ENCODE assay signal across 8 mouse cellular contexts in the genomic region with DNA sequence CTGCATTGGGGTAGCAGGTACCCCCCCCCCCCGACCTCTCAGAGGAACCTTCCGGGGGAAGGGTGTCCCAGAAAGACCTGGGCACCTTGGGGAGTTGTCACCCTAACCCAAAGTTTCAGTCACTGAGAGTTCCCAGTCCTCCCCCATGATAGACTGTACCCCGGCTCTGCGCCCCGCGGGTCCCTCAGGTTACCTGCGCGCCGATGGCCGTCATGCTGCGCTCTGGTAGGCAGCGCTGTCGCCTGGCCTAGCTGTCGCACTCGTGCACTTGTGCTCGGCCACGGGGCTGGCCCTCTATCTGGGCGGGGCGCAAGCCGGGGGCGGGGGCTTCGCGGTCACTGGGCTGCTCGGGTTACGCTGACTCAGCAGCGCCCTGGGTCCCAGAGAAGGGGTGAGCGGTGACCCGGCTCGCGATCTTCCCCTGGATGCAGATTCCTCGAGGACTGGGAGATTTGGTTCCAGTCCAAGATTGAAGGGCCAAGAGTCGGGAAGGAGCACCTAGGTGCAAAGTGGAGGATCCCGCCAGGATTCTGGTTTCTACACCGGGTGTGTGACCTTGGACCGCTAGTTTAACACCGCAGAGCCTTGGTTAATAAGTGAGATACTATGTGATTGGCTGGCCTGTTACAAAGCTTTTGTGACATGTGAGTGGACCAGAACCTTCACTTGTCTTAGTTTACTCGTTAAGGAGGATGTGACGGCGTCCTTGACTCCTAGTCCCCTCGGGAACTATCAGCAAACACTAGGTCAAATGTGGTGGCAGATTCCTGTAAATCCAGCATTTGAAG. TPM values are rescaled to one million over a fixed set of nuclear protein-coding genes. Genes with fewer than 3 reads are reported as not detected.
DNase-seq lines count a peak whose midpoint lies in the region; ATAC-seq lines count a peak whose summit lies in the region.

TSS of gene Tmem37 (minus strand) at position 556 of the 788 bp plus-strand sequence.

- H3K27me3 ChIP-seq in hindbrain, embryonic 16.5 days (replicated peaks; ENCODE audit: control insufficient read depth, insufficient read depth, low read length) = peaks cover 16% of the 10 kb centered on the region
- no peaks in the 10 kb centered on the region; the same call in 1 of the 2 replicates for H3K27me3 ChIP-seq in liver, embryonic 11.5 days (replicated peaks; ENCODE audit: control insufficient read depth, insufficient read depth, low read length)

- H3K9ac ChIP-seq in hindbrain, embryonic 16.5 days (ENCODE audit: low read depth, low read length) = peak within 1 kb of the TSS; percentile 47
- H3K9ac ChIP-seq in liver, embryonic 11.5 days (ENCODE audit: low read depth, low read length) = peak within 1 kb of the TSS; percentile 30

- H3K4me2 ChIP-seq in hindbrain, embryonic 16.5 days (ENCODE audit: low read length) = peak within 1 kb of the TSS; percentile 80
- peak within 1 kb of the TSS; percentile 70 for H3K4me2 ChIP-seq in liver, embryonic 11.5 days

- H3K9me3 ChIP-seq in hindbrain, embryonic 16.5 days (ENCODE audit: control insufficient read depth, low read length) = no peaks in the 10 kb centered on the region
- no peaks in the 10 kb centered on the region for H3K9me3 ChIP-seq in liver, embryonic 11.5 days (ENCODE audit: control insufficient read depth, low read length)

- peak; percentile 39 for DNase-seq in thymus, postnatal 4 days
- no peak for DNase-seq in thymus, postnatal 14 days
- peak; percentile 47 to 68 for DNase-seq in cerebellum, postnatal 10 days
- peak; percentile 69 for DNase-seq in gastrocnemius, postnatal 10 days
- peak; percentile 81 for DNase-seq in liver, embryonic 11.5 days (ENCODE audit: low spot score)
- DNase-seq in monocyte, adult 2 months (ENCODE audit: low read depth in 1 of 2, low spot score in 2 of 2) = peak; percentile 24 to 34
- DNase-seq in urinary bladder, postnatal 14 days (ENCODE audit: low spot score) = peak; percentile 74

- H3K27ac ChIP-seq in hindbrain, embryonic 16.5 days (ENCODE audit: low read depth, low read length) = no peak within 1 kb of the TSS
- H3K27ac ChIP-seq in liver, embryonic 11.5 days (ENCODE audit: low read depth, low read length) = 0 out of 2 replicates have a peak within 1 kb of the TSS, but pooled peaks have one; percentile 21

- peaks cover 7% of the 10 kb centered on the region for H3K4me1 ChIP-seq in hindbrain, embryonic 16.5 days (ENCODE audit: control insufficient read depth, insufficient read depth, low read depth, low read length)
- H3K4me1 ChIP-seq in liver, embryonic 11.5 days (replicated peaks; ENCODE audit: control insufficient read depth, insufficient read depth, low read length) = peaks cover 10% of the 10 kb centered on the region

- WGBS in hindbrain, embryonic 16.5 days = 4% methylated on average over 40 of the region's 40 CpGs
- WGBS in liver, embryonic 11.5 days = 2% methylated on average over 40 of the region's 40 CpGs

- H3K4me3 ChIP-seq in hindbrain, embryonic 16.5 days (ENCODE audit: low read length) = peak within 1 kb of the TSS; percentile 40
- H3K4me3 ChIP-seq in liver, embryonic 11.5 days (ENCODE audit: low read depth, low read length) = peak within 1 kb of the TSS; percentile 39

- no peaks in the 10 kb centered on the region for H3K36me3 ChIP-seq in hindbrain, embryonic 16.5 days (ENCODE audit: control insufficient read depth, insufficient read depth, low read length)
- no peaks in the 10 kb centered on the region for H3K36me3 ChIP-seq in liver, embryonic 11.5 days (ENCODE audit: control insufficient read depth, insufficient read depth, low read length)

- ATAC-seq in hindbrain, embryonic 16.5 days = peak; percentile 67
- peak; percentile 82 for ATAC-seq in liver, embryonic 11.5 days (replicated peaks; ENCODE audit: low FRiP score)

RNA-seq across cellular contexts. Expression of gene Tmem37, which starts in this region (rescaled TPM):
- total RNA-seq in gastrocnemius, postnatal 10 days (2021) = 10 to 100 TPM in 1 of 2 experiments, 1 to 10 TPM in 1; 8.7 to 12.6 TPM
- polyA plus RNA-seq in hindbrain, embryonic 16.5 days (2015; fragmentation: Nextera tagmentation; extraction: Ambion mirVana) = 7.7 and 10.1 TPM in 2 replicates
- polyA plus RNA-seq in liver, embryonic 11.5 days (2014; fragmentation: Nextera tagmentation; extraction: Ambion mirVana) = 39.7 and 40.7 TPM in 2 replicates
